Mouse (Mus musculus): ENCODE results near the gene Tent5a.

Tent5a gene

DNA sequence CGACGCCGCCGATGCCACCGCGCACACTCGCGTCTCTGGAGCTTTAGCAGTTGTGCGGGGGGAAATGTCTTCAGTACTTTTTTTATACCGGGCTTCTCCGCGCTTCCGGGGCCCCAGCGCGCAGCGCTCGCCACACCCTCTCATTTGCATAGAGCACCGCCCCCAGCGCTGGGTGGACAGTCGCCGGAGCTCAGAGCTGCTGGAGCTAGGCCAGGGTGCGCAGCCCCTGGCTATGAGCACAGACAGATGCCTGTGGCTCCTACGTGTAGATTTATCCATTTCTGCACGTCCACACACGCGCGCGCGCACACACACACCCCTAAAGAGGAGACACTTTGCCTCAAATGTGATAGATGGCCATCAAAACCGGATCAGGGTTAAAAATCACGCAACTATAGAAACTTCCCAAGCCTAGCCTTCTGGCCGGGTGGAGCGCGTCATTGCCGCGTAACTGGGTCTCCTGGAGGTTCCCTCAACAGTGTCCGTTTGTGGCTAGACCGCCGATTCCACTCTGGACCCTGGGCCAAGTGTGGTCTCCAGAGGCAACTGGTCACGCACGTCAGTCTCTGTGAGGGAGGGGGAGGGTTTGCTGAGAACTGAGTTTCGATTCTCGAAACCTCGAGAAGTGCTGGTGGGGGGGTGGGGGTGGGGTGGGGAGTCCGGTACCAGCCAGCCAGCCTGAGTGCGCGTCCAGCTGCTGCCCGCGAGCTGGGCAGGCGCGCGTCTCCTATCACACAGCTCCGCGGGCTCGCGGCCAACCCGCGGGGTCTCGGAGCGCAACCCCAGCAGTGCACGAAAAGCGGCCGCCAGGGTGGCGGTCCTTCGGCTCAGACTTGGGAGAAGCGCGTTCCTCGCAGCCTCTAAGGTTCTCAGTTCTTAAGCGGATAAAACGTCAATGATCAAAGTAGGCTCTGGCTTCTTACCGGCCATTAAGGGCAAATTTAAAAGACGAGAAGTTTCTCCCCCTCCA lies at the start of gene Tent5a:
Gene Tent5a, minus strand, starts transcription at position 107 of the 970 bp plus-strand sequence.
- DNase-seq: peak; percentile 51 to 57

DNA sequence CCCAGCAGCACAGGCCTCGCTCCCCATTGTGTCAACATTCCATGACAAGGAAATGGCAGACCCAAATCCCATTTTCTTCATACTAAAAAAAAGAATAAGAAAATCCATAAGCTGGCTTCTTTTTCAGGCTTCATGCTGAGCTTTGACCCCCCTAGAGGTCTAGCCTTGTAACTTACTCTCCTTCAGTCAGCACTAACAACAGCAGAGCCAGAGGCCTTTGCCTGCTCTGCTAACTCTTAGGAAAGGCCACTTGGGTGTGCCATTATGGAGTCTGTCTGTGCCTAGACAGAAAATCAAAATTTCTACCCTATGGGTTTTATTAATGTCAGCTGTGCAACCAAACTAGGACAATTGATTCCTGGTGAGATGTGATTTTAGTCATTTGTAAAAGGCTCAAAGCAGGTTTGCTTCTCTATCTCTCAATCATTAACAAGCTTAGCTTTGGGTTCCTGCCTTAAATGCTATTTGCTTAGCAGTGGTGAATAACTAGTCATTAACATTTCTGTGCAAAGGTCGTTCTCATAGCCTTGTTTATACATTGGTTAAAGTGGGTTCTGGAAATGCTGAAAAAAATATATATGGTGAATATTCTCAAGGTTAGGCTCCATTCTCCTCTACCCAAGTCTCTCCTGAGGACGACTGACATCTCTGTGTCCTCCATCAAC lies 49.6 kb upstream of the Tent5a start:
- no peak for DNase-seq

DNA sequence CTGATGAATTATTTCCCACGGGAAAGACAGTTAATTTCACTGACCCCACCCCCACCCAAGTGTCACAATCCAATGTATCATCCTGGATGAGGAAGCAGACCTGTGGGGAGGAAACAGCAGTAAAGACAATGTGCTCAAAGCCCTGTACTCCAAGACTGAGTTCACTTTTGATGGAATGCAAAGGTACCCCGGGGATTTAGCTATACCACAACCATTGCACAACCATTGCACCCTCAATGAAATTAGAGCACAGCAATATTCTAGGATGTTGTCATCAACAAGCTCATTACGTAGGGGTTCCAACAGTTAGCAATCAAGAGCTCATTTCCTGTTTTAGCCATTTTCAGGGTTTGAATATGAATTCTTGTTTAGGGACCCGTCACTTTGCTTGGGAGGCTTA lies 48.0 kb upstream of the Tent5a start:
- no peak for DNase-seq

DNA sequence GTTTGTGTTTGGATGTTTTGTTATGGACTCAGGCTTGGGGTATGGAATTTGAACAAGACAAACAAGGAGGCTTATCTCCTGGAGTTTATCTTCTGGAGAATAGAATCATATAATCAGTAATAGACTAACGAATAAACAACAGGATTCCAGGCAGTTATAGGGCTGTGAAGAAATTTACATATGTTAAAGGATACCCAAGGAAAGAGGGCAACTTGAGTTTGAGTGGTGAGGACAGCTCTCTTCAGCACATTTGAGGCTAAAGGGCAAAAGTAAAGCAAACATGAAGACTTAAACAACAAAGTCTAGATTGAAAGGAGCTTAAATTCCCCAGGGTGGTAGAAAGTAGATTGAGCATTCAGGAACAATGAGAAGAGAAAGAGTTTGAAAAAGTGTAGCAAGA lies 44.9 kb upstream of the Tent5a start:
- no peak for DNase-seq

DNA sequence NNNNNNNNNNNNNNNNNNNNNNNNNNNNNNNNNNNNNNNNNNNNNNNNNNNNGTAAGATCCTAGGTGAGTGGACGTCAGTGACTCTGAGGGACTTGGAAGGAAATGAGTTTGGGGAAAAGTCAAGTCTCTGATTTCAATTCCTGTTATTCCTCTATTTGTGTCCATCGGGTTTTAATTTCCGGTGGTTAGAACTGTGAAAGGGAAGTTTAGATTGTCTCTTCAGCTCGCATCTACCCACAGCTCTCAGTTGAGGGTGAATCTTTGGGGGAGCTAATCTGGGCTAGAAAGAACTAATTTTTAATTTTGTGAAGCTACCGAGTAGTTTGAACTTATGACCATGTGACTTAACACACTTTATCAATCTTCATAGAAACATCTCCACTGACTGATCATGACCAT lies 42.4 kb upstream of the Tent5a start:
- DNase-seq: no peak

DNA sequence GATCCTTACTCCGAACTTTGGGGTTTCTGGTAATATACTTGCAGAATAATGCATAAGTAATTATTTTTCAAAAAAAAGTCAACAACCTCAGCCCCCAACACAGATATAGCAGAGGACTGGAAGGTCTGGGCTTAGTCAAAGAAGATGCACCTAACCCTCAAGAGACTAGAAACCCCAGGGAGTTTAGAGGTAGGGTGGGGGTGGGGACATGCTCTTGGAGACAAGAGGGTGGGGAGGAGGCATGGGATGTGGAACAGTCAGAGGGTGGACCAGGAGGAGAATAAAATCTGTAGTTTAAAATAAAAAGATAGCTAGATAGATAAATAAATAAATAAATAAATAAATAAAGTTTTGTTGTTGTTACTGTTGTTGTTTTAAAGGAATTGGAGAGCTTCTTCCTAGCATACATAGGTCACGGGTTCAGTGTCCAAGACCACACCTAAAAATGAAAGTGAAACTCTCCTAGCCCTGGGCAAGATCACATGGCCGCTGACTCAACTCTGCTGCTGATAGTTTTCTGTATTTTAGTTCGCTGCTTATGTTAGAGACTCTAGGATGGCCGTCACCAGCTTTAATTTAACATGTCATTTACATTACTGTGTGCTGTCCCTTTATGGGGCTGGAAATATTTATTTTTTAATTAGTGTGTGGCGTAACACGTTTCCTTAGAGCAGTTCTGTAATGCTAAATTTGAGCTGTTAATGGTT lies 30.2 kb upstream of the Tent5a start:
- DNase-seq: no peak

DNA sequence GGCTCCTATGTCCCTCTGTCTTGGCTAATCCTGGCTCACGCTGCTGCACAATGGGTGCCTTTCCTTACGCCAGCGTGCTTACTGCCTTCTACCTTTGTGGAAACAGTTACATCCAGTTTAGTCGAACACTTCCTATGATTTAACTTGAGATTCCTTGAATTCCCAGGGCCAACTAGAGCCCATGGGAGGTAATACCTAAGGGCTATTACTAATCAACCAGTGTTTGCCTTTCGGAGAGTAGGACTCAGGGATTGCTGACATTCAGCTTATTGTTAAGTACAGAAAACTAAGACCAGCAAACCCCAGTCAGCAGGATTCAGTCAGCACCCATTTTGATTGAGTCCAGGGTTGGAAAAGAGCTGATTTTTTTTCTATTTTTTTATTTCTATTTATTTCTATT lies 28.4 kb upstream of the Tent5a start:
- no peak for DNase-seq

DNA sequence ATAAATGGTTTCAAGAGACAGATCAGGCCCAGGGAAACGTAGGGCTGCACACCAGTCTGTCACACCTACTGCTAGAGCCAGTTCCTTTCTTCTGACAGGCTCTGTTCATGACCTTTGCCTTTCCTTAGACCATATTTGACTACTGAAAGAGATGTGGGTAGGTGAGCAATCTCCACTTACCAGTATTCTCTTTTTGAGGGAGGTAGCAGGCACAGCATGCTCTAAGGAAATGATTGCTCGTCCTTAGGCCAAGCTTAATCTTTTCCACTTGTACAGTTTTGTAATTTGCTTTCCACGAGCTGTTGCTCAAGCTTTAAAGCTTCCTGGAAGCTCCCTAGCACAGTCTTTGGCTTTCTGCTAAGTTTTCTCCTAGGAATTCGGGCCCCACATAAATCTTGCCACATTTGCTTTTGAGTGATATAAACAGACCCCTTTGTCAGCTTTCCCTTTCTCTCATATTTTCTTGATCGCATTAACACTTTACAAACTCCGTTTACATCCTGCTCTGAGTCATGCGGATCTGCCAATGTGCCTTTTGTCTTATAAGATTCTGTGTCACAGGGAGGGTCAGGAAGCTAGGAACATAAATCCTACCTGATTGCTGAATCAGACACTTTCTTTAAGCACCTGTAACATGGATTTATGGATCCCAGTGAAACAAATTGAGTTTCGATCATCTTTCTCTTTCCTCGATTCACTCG lies 20.8 kb upstream of the Tent5a start:
- DNase-seq: no peak

DNA sequence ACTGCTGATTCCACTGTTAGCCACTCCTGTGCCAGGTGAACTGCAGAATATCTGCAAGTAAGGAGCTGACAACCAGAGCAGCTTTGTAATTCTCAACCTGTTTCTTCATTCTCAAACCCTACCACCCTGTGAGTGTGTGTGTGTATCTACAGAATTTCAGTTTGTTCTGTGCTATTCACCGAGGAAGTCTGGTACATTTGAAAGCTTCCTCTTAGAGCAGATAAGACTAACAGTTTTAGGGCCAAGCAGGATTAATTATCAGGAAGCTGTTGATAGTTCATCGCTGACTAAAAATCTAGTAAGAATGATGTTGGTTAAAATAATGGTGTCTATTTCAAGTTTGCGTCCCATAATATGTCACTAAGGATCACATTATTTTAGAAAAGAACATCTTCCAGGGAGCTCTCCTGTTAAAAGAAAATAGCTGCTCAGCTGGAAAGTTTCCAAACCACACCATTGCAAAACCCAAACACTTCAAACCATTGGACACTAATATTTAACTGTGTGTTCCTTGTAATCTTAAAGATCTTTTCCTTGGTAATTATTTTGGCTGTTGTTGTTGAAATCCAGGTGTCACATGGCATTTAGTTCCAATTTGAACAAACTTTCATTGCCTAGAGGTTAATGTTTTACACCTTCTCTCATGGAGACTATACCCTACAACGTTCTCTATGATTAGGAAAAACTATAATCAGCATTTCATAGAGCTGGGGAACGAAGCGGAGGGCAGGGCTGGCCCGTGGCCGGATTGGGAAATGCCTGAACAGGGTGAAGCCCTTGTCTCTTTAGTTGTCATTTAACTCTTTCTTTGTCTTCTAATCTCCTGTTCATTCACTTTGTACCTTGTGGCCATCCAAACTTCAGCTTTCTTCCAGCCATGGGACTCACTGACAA lies 16.0 kb upstream of the Tent5a start:
- no peak for DNase-seq

DNA sequence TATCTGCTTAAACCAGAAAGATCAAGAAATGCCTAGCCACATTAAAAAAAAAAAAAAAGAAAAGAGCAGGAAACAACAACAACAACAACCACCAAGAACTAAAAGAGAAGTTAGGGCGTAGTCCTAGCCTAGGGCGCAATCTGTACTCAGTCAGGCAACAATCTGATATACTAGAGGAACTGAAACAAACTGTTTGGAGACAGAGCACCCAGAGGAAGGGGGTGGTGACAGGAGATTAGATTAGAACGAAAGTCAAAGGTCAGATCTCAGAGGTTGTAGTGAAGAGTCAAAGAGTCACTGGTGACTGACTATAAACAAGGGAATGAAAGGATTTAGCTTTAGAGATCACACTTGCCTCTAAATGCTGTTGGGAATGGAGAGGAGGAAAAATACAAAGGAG lies 13.2 kb upstream of the Tent5a start:
- DNase-seq: no peak

DNA sequence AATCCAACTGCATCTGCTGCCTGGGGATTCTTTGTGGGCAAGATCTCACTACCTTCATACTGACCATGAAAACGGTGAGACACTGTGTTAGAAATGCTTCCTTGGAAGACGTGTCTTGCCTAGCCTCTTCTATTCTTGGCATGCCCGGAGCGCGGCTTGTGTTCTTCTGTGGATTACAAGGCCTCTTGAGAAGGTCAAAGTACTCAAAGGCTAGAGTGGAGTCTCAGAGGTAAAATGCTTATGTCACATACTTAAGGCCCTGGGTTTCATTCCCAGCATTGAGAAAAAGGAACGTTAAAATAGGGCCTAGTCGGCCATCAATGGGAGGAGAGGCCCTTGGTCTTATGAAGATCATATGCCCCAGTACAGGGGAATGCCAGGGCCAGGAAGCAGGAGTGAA lies 8.9 kb upstream of the Tent5a start:
- DNase-seq: no peak

DNA sequence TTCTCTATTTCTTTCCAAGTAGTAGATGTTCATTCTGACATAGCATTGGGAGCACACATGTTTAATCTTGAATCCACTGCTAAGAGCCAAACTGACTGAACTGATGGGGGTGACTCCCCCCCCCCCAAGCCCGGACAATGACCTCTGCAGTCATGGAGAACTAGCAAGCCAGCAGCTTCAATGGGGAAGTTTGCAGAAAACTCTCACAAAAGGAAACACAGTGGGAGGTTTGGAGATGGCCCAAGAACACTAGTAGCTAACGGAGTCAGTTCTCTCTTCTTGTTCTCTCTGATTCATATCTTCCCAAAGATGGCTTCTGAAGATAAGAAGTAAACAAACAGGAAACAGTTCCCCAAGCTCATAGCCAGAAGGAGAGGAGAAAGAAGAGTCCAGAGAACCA lies 4.4 kb upstream of the Tent5a start:
- no peak for DNase-seq

DNA sequence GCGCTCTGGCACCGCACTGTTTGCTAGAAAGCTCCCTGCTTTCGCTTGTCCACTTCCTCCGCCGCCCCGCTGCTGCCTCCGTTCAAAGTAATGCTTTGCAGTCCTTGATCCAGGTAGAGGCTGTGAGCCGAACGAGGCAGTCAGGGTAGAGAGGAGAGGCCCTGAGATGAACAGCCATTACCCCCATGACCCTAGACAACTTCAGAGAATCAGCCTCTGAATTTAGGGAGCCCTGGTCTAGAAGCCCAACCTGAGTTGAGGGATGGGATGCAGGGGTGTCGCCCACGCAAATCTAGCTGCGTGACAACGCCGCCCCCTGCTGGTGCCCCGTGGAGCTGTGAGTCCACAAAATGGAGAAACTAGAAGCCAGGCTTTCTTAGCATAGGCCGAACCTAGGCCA lies 1.1 kb upstream of the Tent5a start:
- DNase-seq: peak; percentile 59 to 69

DNA sequence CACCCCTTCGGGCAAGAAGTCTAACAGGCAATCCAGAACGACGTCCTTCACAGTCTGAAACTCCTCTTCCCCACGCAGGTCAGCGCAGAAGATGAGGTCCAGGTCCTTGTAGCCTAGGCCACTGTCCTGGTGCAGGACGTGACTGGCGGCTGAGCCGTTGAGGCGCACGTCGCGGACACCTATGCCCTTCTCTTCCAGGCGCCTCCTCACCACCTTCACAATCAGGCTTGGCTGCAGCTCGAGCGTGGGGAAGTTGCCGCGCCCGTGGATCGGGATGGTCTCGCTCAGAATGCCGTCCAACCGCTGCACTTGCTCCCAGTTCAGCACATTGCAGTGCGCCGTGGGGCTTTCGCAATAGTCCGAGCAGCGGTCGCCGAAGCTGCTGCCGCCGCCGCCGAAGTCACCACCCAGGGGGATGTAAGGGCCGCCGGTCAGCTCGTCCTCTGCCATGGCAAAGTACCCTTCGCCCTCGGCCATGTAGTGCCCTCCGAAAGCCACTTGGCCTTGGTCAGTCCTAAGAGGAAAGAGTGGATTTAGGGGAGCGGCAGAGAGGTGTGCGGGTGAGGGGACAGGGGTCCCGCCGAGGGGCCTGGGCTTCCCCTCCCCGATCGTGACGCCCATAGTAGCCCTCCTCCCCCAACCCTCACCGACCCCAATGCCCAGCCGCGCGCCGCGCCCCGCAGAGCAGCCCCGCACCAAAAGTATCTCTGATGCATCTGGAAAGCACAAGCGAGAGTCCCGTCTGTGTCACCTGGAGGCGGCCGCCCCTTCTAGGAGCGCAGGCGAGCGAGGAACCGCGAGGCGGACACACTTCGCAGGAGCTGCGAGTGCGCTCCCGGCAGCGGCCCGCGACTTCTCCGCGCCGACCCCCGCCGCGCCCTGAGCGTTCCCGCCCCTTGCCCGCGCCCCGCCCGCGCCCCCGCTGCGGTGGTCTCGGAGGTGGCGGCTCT lies 581 bp downstream of the Tent5a start:
- peak; percentile 13 to 27 for DNase-seq

DNA sequence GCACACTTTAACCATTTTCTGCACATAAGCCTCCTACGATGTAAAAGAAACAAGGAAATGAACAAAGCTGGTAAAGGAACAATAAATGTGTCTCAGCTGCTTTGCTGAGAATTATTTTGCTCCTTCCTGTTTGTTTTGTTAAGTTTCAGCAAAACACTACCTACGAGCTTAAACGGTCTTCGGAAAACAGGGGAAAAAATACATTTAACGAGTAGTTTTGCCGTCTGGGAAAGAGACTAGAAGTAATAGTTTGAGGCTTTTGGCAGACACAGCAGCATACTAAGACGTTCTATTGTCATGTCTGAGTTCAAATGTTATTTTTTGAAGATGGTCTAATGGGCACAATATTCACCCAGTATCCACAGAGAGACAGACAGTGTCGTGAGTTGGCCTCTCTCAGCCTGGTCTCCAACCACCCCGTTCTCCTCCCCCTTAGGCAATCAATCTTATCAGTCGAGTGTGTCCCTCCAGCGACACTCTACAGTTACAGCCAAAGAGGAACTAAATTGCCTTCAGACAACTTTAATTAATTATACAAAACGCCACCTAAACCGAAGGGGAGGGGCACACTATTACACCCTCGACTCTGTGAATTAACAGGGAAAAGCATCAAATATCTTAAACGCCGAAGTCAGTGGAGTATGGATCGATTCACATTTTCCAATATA lies 1.8 kb downstream of the Tent5a start:
- DNase-seq: no peak

DNA sequence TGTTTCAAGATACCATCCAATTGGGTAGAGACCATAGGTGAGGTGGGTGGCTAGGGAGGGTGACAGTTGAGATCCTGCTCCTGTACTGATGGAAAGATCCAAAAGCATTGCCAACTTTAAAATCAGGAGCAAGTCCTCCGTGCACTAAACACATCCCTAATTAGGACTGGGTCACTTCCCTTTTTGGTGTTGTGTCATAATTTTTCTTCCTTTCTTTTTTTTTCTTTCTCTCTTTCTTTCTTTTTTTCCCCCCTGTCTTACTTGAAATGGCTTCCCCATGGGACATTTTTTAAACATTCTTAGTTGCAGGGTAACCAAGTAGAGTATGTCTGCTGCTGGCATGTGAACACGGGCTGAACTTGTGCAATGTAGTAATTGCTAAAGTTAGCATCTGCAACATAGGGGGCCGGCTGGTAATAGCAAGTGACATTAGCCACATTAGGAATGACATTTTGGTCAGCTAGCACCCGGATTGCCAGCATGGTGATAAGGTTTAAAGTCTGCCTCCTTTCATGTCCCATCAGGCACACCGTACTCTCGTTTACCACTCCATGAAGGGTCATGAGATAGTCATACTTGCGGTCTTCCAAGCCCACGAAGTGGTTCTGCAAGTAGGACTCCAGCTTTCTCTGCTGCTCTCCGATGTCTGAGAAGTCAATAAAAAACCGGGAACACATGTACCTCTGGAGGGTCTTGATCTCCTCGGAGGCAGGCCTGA lies 2.8 kb downstream of the Tent5a start:
- no peak for DNase-seq

DNA sequence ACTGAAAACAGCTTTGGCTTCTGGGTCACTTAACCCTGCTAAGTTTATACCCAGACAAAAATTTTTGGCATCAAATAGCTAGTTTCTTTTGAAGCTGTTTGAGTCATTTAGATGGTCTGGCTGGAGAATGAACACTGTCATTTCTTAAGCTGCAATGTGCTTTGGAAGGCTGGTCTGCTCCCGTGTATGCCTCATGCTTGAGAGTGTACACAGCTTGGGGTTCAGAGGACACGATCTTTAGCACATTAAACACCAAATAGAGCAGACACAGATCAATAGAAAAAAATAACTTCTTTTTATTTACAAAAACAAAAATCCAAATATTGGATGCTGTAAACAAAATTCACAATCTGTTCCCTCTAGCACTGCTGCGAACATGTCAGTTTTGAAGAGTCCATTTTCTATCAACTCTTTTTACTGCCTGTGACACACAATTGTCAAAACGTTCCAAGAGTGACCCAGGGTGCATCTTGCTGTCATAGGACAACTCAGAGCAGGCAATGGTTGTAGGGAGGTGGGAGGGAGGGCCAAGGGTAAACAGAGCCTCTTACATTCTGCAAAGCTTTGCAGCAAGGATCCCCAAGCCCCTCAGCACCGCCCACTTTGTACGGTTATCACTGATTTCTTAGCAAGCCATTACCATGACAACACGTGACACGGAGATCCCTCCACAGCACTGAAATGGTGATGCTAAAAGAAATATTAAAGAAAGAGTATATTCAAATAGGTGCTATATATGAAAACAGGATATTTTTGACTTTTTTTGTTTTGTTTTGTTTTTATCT lies 6.8 kb downstream of the Tent5a start:
- no peak for DNase-seq

DNA sequence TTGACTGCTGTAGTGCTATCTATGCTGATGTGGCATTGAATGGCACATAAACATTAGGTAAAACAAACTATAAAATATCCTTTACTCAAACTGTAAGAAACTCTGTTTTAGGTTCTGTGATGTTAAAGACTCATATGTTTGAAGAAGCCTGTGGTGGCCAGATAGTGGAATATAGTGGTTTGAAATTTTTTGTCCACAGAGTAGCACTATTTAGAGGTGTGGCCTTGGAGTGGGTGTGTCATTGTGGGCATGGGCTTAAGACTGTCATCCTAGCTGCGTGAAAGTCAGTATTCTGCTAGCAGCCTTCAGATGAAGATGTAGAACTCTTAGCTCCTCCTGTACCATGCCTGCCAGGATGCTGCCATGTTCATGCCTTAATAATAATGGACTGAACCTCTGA lies 11.0 kb downstream of the Tent5a start:
- no peak for DNase-seq

DNA sequence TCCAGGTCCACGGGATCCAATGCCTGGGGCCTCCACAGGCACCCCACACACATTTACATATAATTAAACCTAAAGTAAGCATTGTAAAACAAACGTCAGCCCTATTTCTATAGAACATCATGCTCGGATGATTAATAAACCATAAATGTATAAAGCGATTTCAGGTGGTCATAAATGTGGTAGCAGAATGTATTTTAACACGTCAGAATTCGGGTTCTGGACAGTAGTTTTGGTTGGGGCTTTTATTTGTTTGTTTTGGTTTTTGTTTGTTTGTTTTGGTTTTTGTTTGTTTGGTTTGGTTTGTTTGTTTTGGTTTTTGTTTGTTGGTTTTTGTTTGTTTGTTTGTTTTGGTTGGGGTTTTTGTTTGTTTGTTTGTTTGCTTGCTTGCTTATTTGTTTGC lies 14.7 kb downstream of the Tent5a start, which contains the start of gene Gm11114:
Gene Gm11114, plus strand, starts transcription at position 301 of the 400 bp plus-strand sequence.
- DNase-seq: no peak

Data from thymus, adult 18-20 months (tissue).